Mouse (Mus musculus): ENCODE measurements around the gene Tent4a. TPM values are rescaled to one million over a fixed set of nuclear protein-coding genes. Genes with fewer than 3 reads are reported as not detected.

Gene Tent4a
- polyA plus RNA-seq, 1 experiment from 2014 or later = 10.5 TPM

DNA sequence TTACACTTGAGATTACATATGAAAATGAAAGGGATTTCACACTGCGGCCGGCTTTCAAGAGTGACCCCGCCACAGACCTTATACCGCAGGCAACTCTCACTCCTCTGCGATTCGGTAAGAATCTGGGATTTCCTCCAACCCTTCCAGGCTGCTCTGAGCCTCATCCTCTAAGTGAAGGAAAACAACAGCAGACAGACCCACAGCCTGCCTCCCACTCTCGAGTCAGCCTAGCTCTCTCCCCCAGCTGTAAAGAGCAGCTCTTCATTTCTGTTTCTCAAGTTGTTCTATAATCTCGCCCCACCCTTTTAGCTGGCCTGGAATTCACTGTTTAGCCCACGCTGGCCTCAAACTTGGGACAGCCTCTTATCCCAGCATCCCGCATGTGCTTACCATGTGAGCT lies 7.4 kb upstream of the Tent4a start:
- H3K4me2 ChIP-seq (ENCODE audit: low read depth) = no peak overlapping the region
- WGBS = 77% methylated on average over 10 of the region's 10 CpGs
- no peaks in the 10 kb centered on the region for H3K27me3 ChIP-seq (ENCODE audit: control insufficient read depth, insufficient read depth, low read length)

DNA sequence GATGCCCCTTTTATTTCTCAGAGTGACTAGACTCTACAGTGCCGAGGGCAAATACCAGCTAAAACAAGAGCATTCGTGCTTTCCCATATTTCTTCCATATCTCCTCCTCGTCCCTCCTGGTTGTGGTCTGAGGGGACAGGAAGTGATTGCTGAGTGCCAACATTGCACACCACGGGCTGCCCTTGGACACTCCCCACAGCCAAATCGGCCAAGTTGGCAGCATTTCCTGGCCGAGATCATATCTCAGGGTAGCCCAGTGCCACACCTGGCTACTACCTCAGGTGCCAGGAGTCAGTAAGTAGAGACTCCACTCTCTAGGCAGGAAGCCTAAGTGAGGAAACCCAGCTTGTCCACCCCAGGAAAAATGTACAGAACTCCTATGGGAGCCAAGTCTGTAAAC lies 6.8 kb upstream of the Tent4a start:
- no peak overlapping the region for H3K4me3 ChIP-seq (ENCODE audit: low read depth, low read length)
- 83% methylated on average over 6 of the region's 6 CpGs for WGBS
- no peaks in the 10 kb centered on the region for H3K9me3 ChIP-seq (ENCODE audit: control insufficient read depth, low read length)
- H3K27ac ChIP-seq (ENCODE audit: low read depth, low read length) = no peak overlapping the region
- H3K9ac ChIP-seq (ENCODE audit: low read length) = no peak overlapping the region
- H3K4me2 ChIP-seq (ENCODE audit: low read depth) = no peak overlapping the region
- H3K36me3 ChIP-seq (ENCODE audit: control insufficient read depth, insufficient read depth, low read length) = no peaks in the 10 kb centered on the region
- DNase-seq (ENCODE audit: low spot score) (no peak), ATAC-seq (ENCODE audit: insufficient read depth, low FRiP score, low TSS enrichment) (no peak)
- H3K27me3 ChIP-seq (ENCODE audit: control insufficient read depth, insufficient read depth, low read length) = no peaks in the 10 kb centered on the region
- H3K4me1 ChIP-seq (ENCODE audit: control insufficient read depth, insufficient read depth, low read length) = 0 out of 2 replicates have a peak, but pooled peaks cover 6% of the 10 kb centered on the region

More for the DNA sequence above, 7.4 kb upstream of the Tent4a start:
- ATAC-seq (ENCODE audit: insufficient read depth, low FRiP score, low TSS enrichment) = no peak
- no peaks in the 10 kb centered on the region for H3K9me3 ChIP-seq (ENCODE audit: control insufficient read depth, low read length)
- no peak overlapping the region for H3K4me3 ChIP-seq (ENCODE audit: low read depth, low read length)
- H3K36me3 ChIP-seq (ENCODE audit: control insufficient read depth, insufficient read depth, low read length) = no peaks in the 10 kb centered on the region
- 0 out of 2 replicates have a peak, but pooled peaks cover 6% of the 10 kb centered on the region for H3K4me1 ChIP-seq (ENCODE audit: control insufficient read depth, insufficient read depth, low read length)
- DNase-seq (ENCODE audit: low spot score) = no peak
- no peak overlapping the region for H3K9ac ChIP-seq (ENCODE audit: low read length)
- H3K27ac ChIP-seq (ENCODE audit: low read depth, low read length) = no peak overlapping the region

DNA sequence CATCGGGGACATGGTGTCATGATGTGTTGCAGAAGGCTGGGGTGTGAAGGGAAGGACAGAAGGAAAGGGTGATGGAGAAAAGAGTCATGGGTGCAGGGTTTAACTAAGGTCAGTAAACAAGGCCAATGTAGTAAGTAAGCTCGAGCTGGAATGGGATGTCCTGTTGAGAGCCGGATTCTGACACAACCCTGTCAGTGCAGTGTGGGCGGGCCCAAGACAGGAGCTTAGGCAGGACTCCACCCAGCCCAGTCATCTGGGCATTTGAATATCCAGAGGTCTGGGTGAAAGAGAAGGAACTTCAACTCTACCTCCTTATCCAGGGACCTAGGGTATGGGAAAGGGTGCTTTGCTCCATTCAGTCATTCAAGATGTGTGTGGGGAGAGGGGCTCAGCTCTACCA lies 3.9 kb upstream of the Tent4a start:
- H3K4me3 ChIP-seq (ENCODE audit: low read depth, low read length) = no peak overlapping the region
- no peaks in the 10 kb centered on the region for H3K36me3 ChIP-seq (ENCODE audit: control insufficient read depth, insufficient read depth, low read length)
- 0 out of 2 replicates have a peak, but pooled peaks cover 4% of the 10 kb centered on the region for H3K4me1 ChIP-seq (ENCODE audit: control insufficient read depth, insufficient read depth, low read length)
- no peak overlapping the region; the same call in 1 of the 2 replicates for H3K9ac ChIP-seq (ENCODE audit: low read length)
- ATAC-seq (ENCODE audit: insufficient read depth, low FRiP score, low TSS enrichment) (no peak), DNase-seq (ENCODE audit: low spot score) (no peak)
- no peaks in the 10 kb centered on the region for H3K27me3 ChIP-seq (ENCODE audit: control insufficient read depth, insufficient read depth, low read length)
- WGBS = 27% methylated on average over 4 of the region's 4 CpGs
- H3K9me3 ChIP-seq (ENCODE audit: control insufficient read depth, low read length) = no peaks in the 10 kb centered on the region
- no peak overlapping the region for H3K27ac ChIP-seq (ENCODE audit: low read depth, low read length)
- H3K4me2 ChIP-seq (ENCODE audit: low read depth) = no peak overlapping the region

DNA sequence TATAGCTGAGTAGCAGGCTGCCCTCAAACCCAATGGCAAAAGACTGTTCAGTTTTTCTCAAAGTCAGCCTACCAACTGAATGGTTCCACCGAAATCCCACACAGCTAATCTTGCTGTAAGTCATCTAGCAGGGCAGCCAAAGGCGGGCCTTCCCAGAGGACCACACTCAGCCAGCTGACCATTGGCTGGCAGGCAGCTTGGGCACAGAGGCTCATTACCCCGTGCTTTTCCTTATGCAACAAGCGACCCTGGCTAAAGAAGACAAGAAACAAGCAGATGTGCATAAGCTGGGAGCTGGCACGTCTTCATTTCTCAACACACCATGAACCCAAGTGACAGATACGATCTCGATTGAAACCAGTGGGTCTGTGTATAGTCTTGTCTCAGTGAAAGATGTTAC lies 2.9 kb upstream of the Tent4a start:
- Histone ChIP-seq H3K27ac (ENCODE audit: low read depth, low read length) (no peak overlapping the region), H3K9me3 (ENCODE audit: control insufficient read depth, low read length) (no peaks in the 10 kb centered on the region), H3K4me3 (ENCODE audit: low read depth, low read length) (no peak overlapping the region), H3K9ac (ENCODE audit: low read length) (no peak overlapping the region), H3K36me3 (ENCODE audit: control insufficient read depth, insufficient read depth, low read length) (no peaks in the 10 kb centered on the region), H3K4me2 (ENCODE audit: low read depth) (no peak overlapping the region), H3K4me1 (ENCODE audit: control insufficient read depth, insufficient read depth, low read length) (peaks cover 9% of the 10 kb centered on the region; the same call in 1 of the 2 replicates), H3K27me3 (ENCODE audit: control insufficient read depth, insufficient read depth, low read length) (no peaks in the 10 kb centered on the region)
- no peak for ATAC-seq (ENCODE audit: insufficient read depth, low FRiP score, low TSS enrichment)
- DNase-seq (ENCODE audit: low spot score) = no peak
- 82% methylated on average over 7 of the region's 7 CpGs for WGBS

DNA sequence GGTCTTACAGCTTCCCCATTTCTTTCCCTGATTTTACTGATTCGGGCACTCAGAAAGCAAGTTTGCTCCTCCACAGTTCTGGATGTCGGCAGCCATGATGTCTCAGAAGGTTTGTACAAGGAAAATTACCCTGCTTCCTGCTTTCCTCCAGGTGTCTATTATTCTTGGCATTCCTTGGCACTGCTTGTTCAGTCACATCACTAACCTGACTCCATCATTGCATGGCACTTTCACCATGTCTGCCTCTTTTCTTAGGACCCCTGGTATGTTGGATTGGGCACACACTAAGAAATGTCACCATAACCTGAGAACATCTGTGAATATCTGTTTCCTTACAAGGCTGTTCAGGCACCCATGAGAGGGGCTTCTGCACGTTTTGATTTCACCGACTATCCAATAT lies 1.6 kb upstream of the Tent4a start:
- Histone ChIP-seq H3K4me2 (ENCODE audit: low read depth) (no peak overlapping the region), H3K9me3 (ENCODE audit: control insufficient read depth, low read length) (no peaks in the 10 kb centered on the region), H3K27ac (ENCODE audit: low read depth, low read length) (no peak overlapping the region), H3K36me3 (ENCODE audit: control insufficient read depth, insufficient read depth, low read length) (no peaks in the 10 kb centered on the region), H3K4me1 (ENCODE audit: control insufficient read depth, insufficient read depth, low read length) (peaks cover 23% of the 10 kb centered on the region), H3K27me3 (ENCODE audit: control insufficient read depth, insufficient read depth, low read length) (no peaks in the 10 kb centered on the region), H3K9ac (ENCODE audit: low read length) (no peak overlapping the region), H3K4me3 (ENCODE audit: low read depth, low read length) (no peak overlapping the region)
- DNase-seq (ENCODE audit: low spot score) (no peak), ATAC-seq (ENCODE audit: insufficient read depth, low FRiP score, low TSS enrichment) (no peak)
- 83% methylated on average over 4 of the region's 4 CpGs for WGBS

DNA sequence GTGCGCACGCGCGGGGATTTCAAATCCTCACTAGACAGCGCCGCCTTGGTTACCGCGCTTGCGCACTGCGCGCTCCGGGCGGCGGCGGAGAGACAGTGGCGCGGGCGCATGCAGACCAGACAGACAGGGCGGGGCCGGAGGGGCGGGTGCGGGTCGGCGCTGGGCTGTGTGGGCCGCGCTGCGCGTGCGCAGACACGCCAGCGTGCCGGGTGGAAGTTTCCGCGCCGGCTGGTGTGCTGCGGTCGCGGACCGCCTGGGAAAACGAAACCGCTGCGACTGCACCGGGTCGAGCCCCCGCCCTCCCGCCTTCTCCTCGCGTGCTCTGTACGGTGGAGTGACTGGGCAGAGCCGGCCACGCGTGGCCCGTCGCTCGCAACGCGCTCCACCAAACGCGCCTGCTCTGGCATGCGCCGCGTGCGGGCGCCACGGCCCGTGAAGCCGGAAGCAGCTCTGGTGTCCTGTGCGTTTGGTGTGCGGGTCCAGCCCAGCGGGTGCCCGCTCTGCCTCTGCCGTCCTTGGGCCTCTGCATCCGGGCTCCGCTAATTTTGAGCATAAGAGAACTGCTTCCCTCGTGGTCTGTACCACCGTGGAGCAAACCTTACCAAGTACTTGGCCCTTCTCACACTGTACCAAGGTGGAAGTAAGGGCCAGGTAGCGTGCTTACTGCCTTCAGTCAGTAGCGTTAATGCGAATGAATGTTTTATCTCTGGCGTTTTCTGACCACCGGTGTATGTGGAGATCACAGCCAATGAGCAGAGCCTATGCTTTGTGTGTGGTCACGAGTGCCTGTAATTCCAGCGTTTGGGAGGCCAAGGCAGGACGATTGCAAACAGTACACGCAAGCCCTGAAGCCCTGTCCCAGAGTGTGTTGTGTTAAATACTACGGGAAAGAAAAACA lies 486 bp upstream of the Tent4a start:
- Histone ChIP-seq H3K9me3 (ENCODE audit: control insufficient read depth, low read length) (no peaks in the 10 kb centered on the region), H3K4me1 (ENCODE audit: control insufficient read depth, insufficient read depth, low read length) (peaks cover 29% of the 10 kb centered on the region), H3K36me3 (ENCODE audit: control insufficient read depth, insufficient read depth, low read length) (no peaks in the 10 kb centered on the region; the same call in 1 of the 2 replicates), H3K4me2 (ENCODE audit: low read depth) (peak overlapping the region; percentile 93), H3K27me3 (ENCODE audit: control insufficient read depth, insufficient read depth, low read length) (no peaks in the 10 kb centered on the region), H3K4me3 (ENCODE audit: low read depth, low read length) (peak overlapping the region; percentile 96), H3K27ac (ENCODE audit: low read depth, low read length) (peak overlapping the region; percentile 97), H3K9ac (ENCODE audit: low read length) (peak overlapping the region; percentile 88)
- peak; percentile 100 for DNase-seq (ENCODE audit: low spot score)
- WGBS = under 1% methylated on average over 65 of the region's 86 CpGs
- peak; percentile 90 for ATAC-seq (ENCODE audit: insufficient read depth, low FRiP score, low TSS enrichment)

DNA sequence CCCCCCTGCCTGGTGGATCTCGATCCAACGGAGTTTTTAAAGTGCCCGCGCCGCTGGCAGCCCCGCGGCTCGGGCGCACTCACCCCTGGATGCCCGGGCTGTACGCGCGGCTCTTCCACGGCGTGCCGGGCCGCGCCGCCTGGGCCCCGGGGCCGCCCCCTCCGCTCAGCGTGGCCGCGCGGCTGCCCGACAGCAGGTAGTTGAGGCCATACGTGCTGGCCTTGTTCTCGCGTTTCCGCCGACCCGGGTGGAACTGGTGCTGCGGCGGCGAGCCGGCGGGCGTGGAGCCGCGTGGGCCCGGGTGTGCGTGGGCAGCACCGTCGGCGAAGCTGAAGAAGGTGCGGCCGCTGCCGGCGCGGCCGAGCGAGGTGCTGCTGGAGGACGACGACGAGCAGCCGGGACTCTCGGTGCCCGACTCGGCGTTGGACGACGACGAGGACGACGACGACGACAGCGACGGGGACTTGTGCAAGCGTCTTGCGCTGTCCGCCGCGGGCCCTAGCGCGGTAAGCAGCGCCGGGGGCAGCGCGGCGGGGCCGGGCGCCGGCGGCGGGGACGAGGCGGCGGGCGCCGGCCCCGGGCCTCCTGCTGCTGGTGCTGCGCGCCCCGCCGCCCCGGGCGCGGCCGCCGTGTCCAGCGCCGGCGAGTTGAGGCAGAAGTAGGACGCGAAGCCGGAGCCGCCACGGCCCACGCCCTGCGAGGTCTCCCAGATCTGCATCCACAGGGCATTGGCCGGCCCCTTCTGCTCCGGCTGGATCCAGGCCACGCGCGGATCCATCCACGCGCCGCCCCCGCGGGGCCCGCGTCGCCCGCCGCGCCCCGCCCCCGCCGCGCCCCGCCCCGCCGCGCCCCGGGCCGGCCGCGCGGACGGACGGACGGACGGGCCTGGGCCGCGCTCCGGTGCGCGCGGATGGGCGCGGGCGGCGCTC lies 748 bp downstream of the Tent4a start, which contains the start of gene Nsun2:
Gene Nsun2, plus strand, starts transcription at position 342 of the 929 bp plus-strand sequence.
- WGBS = under 1% methylated on average over 77 of the region's 155 CpGs
- Histone ChIP-seq H3K27ac (ENCODE audit: low read depth, low read length) (peak within 1 kb of the TSS; percentile 89), H3K4me1 (ENCODE audit: control insufficient read depth, insufficient read depth, low read length) (peaks cover 26% of the 10 kb centered on the region), H3K36me3 (ENCODE audit: control insufficient read depth, insufficient read depth, low read length) (no peaks in the 10 kb centered on the region; the same call in 1 of the 2 replicates), H3K27me3 (ENCODE audit: control insufficient read depth, insufficient read depth, low read length) (no peaks in the 10 kb centered on the region), H3K9me3 (ENCODE audit: control insufficient read depth, low read length) (no peaks in the 10 kb centered on the region), H3K4me2 (ENCODE audit: low read depth) (peak within 1 kb of the TSS; percentile 90), H3K4me3 (ENCODE audit: low read depth, low read length) (peak within 1 kb of the TSS; percentile 96), H3K9ac (ENCODE audit: low read length) (peak within 1 kb of the TSS; percentile 84)
- ATAC-seq (ENCODE audit: insufficient read depth, low FRiP score, low TSS enrichment) = peak; percentile 16; the same call in 1 of the 2 replicates
- DNase-seq (ENCODE audit: low spot score) = peak; percentile 60

DNA sequence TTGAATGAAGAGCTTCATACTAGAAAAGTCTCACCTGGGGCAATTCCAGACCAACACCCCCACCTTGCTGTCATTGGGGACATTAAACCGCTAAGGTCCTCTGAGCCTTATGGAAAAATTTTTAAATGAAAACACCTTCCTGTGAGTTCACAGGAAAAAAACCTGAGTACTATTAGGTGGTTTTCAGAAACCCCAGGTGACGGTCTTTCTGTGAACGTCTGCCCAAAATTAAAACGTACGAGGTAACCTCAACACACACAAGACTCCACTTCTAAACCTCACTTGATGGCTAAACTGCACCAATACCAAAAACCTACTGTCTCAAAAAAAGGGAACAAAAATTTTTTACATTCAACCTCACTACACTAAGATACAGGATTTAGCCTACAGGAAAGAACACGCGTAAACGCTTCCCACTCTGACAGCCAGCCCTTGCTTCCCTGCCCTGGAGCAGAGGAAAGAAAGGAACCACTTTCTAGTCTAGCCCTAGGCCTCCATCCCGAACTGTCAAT lies 1.5 kb downstream of the Tent4a start:
- H3K27ac ChIP-seq (ENCODE audit: low read depth, low read length) = no peak overlapping the region
- H3K27me3 ChIP-seq (ENCODE audit: control insufficient read depth, insufficient read depth, low read length) = no peaks in the 10 kb centered on the region
- peak overlapping the region; percentile 96 for H3K4me3 ChIP-seq (ENCODE audit: low read depth, low read length)
- no peak for DNase-seq (ENCODE audit: low spot score)
- H3K4me2 ChIP-seq (ENCODE audit: low read depth) = peak overlapping the region; percentile 90
- peaks cover 29% of the 10 kb centered on the region for H3K4me1 ChIP-seq (ENCODE audit: control insufficient read depth, insufficient read depth, low read length)
- ATAC-seq (ENCODE audit: insufficient read depth, low FRiP score, low TSS enrichment) = no peak
- no peaks in the 10 kb centered on the region for H3K9me3 ChIP-seq (ENCODE audit: control insufficient read depth, low read length)
- 3% methylated on average over 9 of the region's 9 CpGs for WGBS
- H3K9ac ChIP-seq (ENCODE audit: low read length) = peak overlapping the region; percentile 84
- H3K36me3 ChIP-seq (ENCODE audit: control insufficient read depth, insufficient read depth, low read length) = no peaks in the 10 kb centered on the region; the same call in 1 of the 2 replicates

Data from neural tube, embryonic 11.5 days (tissue).